21 mouse cellular contexts compared by ENCODE assay signal in genomic region chr8:61702122-61702521, GRCm38 (mm10).
DNase-seq lines count a peak whose midpoint lies in the region; ATAC-seq lines count a peak whose summit lies in the region.
"Had no signal": no experiment of that assay in that cellular context is flagged by ENCODE, and none has a peak within 500 bp of the region (broad histone marks: within the 10 kb centered on the region; RNA-seq: fewer than 3 reads in every experiment).

No protein-coding gene starts in this region.

- H3K36me3 ChIP-seq in hindbrain, embryonic 11.5 days (ENCODE audit: control insufficient read depth, insufficient read depth, low read length) = no peaks in the 10 kb centered on the region
- H3K36me3 ChIP-seq in hindbrain, embryonic 14.5 days (replicated peaks; ENCODE audit: control insufficient read depth, insufficient read depth) = no peaks in the 10 kb centered on the region
- no peaks in the 10 kb centered on the region for H3K36me3 ChIP-seq in midbrain, embryonic 15.5 days (replicated peaks)
- no peaks in the 10 kb centered on the region for H3K36me3 ChIP-seq in midbrain, embryonic 14.5 days (ENCODE audit: control insufficient read depth, insufficient read depth, low read length)
- H3K36me3 ChIP-seq in limb, embryonic 10.5 days = peaks cover 14% of the 10 kb centered on the region
- H3K36me3 ChIP-seq: G1E; intestine, embryonic 15.5 days had no signal

- DNase-seq in embryo, embryonic 9.5 days (ENCODE audit: extremely low spot score) = peak; percentile 13
- DNase-seq in embryo, embryonic 10 days (ENCODE audit: low spot score) = no peak
- no peak for DNase-seq in hindbrain, embryonic 11.5 days (ENCODE audit: low spot score)
- DNase-seq in hindbrain, embryonic 14.5 days (ENCODE audit: low spot score) = no peak
- no peak for DNase-seq in midbrain, embryonic 14.5 days
- DNase-seq in limb, embryonic 10.5 days (ENCODE audit: low spot score) = no peak
- DNase-seq: adrenal gland, postnatal 10 days; B cell, adult 2 months; cerebellum, adult 18-20 months; cerebellum, adult 9-11 months; cerebellum, postnatal 36 days; gastrocnemius, postnatal 25 days; heart, postnatal 4 days had no signal

- no peak overlapping the region for H3K9ac ChIP-seq in hindbrain, embryonic 11.5 days (ENCODE audit: low read depth, low read length)
- no peak overlapping the region for H3K9ac ChIP-seq in hindbrain, embryonic 14.5 days
- no peak overlapping the region for H3K9ac ChIP-seq in midbrain, embryonic 15.5 days
- no peak overlapping the region for H3K9ac ChIP-seq in midbrain, embryonic 14.5 days (replicated peaks; ENCODE audit: low read length)
- H3K9ac ChIP-seq: forebrain, postnatal 0 days; heart, embryonic 13.5 days; hindbrain, embryonic 13.5 days; intestine, embryonic 15.5 days had no signal

- no peaks in the 10 kb centered on the region for H3K27me3 ChIP-seq in hindbrain, embryonic 11.5 days (ENCODE audit: control insufficient read depth, insufficient read depth, low read length)
- H3K27me3 ChIP-seq in hindbrain, embryonic 14.5 days (ENCODE audit: control insufficient read depth, insufficient read depth, low read length) = no peaks in the 10 kb centered on the region
- no peaks in the 10 kb centered on the region for H3K27me3 ChIP-seq in midbrain, embryonic 15.5 days (replicated peaks)
- no peaks in the 10 kb centered on the region for H3K27me3 ChIP-seq in midbrain, embryonic 14.5 days (ENCODE audit: control insufficient read depth, insufficient read depth, low read length)
- no peaks in the 10 kb centered on the region for H3K27me3 ChIP-seq in limb, embryonic 10.5 days (ENCODE audit: low read depth, poor library complexity, severe bottlenecking)
- H3K27me3 ChIP-seq: heart, embryonic 13.5 days; hindbrain, embryonic 13.5 days; intestine, embryonic 15.5 days had no signal

- H3K27ac ChIP-seq in hindbrain, embryonic 11.5 days (ENCODE audit: low read depth, low read length) = 0 out of 2 replicates have a peak overlapping the region, but pooled peaks have one; percentile 20
- no peak overlapping the region for H3K27ac ChIP-seq in hindbrain, embryonic 14.5 days
- no peak overlapping the region for H3K27ac ChIP-seq in midbrain, embryonic 15.5 days
- no peak overlapping the region for H3K27ac ChIP-seq in midbrain, embryonic 14.5 days (replicated peaks; ENCODE audit: low read depth, low read length)
- peak overlapping the region; percentile 1; the same call in 1 of the 2 replicates for H3K27ac ChIP-seq in limb, embryonic 10.5 days
- H3K27ac ChIP-seq: hindbrain, embryonic 13.5 days; intestine, embryonic 15.5 days had no signal

- WGBS in hindbrain, embryonic 11.5 days = 66% methylated on average over 8 of the region's 8 CpGs
- 50% methylated on average over 8 of the region's 8 CpGs for WGBS in hindbrain, embryonic 14.5 days
- 60% methylated on average over 8 of the region's 8 CpGs for WGBS in midbrain, embryonic 15.5 days
- WGBS in midbrain, embryonic 14.5 days = 58% methylated on average over 8 of the region's 8 CpGs
- 82% methylated on average over 8 of the region's 8 CpGs for WGBS in limb, embryonic 10.5 days

- no peaks in the 10 kb centered on the region; the same call in 1 of the 2 replicates for H3K4me1 ChIP-seq in hindbrain, embryonic 11.5 days (replicated peaks; ENCODE audit: control insufficient read depth, insufficient read depth, low read length)
- no peaks in the 10 kb centered on the region for H3K4me1 ChIP-seq in hindbrain, embryonic 14.5 days (replicated peaks; ENCODE audit: control insufficient read depth, insufficient read depth, low read length)
- H3K4me1 ChIP-seq in midbrain, embryonic 15.5 days = peaks cover 14% of the 10 kb centered on the region
- no peaks in the 10 kb centered on the region; the same call in 1 of the 2 replicates for H3K4me1 ChIP-seq in midbrain, embryonic 14.5 days (ENCODE audit: control insufficient read depth, insufficient read depth, low read length)
- peaks cover 33% of the 10 kb centered on the region for H3K4me1 ChIP-seq in limb, embryonic 10.5 days
- H3K4me1 ChIP-seq: intestine, embryonic 15.5 days had no signal

- H3K4me2 ChIP-seq in hindbrain, embryonic 11.5 days (replicated peaks; ENCODE audit: low read depth, low read length) = no peak overlapping the region
- H3K4me2 ChIP-seq in hindbrain, embryonic 14.5 days (replicated peaks) = no peak overlapping the region
- no peak overlapping the region for H3K4me2 ChIP-seq in midbrain, embryonic 15.5 days
- no peak overlapping the region for H3K4me2 ChIP-seq in midbrain, embryonic 14.5 days (ENCODE audit: low read length)
- H3K4me2 ChIP-seq: heart, embryonic 13.5 days; hindbrain, embryonic 13.5 days; intestine, embryonic 15.5 days had no signal

- ATAC-seq in hindbrain, embryonic 11.5 days (ENCODE audit: low FRiP score) = no peak
- no peak for ATAC-seq in hindbrain, embryonic 14.5 days (ENCODE audit: low FRiP score)
- ATAC-seq in midbrain, embryonic 15.5 days (replicated peaks) = 0 out of 2 replicates have a peak, but pooled peaks have one; percentile 37
- ATAC-seq in midbrain, embryonic 14.5 days (ENCODE audit: low FRiP score, low TSS enrichment) = no peak
- no peak for ATAC-seq in monocyte, adult 5-6 weeks (replicated peaks; ENCODE audit: insufficient number of reproducible peaks, low FRiP score, low TSS enrichment, poor library complexity, severe bottlenecking)
- ATAC-seq: CD4-positive, CD25-positive, alpha-beta regulatory T cell, adult 4 months; forebrain, postnatal 0 days; intestine, embryonic 15.5 days had no signal

- H3K9me3 ChIP-seq in hindbrain, embryonic 11.5 days (ENCODE audit: control insufficient read depth, low read length) = no peaks in the 10 kb centered on the region
- no peaks in the 10 kb centered on the region for H3K9me3 ChIP-seq in hindbrain, embryonic 14.5 days (ENCODE audit: control insufficient read depth, low read length)
- no peaks in the 10 kb centered on the region for H3K9me3 ChIP-seq in midbrain, embryonic 15.5 days
- no peaks in the 10 kb centered on the region for H3K9me3 ChIP-seq in midbrain, embryonic 14.5 days (ENCODE audit: control insufficient read depth, low read length)
- H3K9me3 ChIP-seq in limb, embryonic 10.5 days (replicated peaks) = no peaks in the 10 kb centered on the region
- H3K9me3 ChIP-seq: G1E; heart, embryonic 13.5 days; hindbrain, embryonic 13.5 days; intestine, embryonic 15.5 days had no signal

- no peak overlapping the region for H3K4me3 ChIP-seq in hindbrain, embryonic 11.5 days (ENCODE audit: low read depth, low read length)
- no peak overlapping the region for H3K4me3 ChIP-seq in hindbrain, embryonic 14.5 days (replicated peaks; ENCODE audit: low read length)
- H3K4me3 ChIP-seq in midbrain, embryonic 15.5 days = no peak overlapping the region
- no peak overlapping the region for H3K4me3 ChIP-seq in midbrain, embryonic 14.5 days (replicated peaks; ENCODE audit: low read depth, low read length)
- no peak overlapping the region for H3K4me3 ChIP-seq in limb, embryonic 10.5 days
- H3K4me3 ChIP-seq: heart, embryonic 13.5 days; hindbrain, embryonic 13.5 days; intestine, embryonic 15.5 days had no signal

Comparison
In these comparisons a context has a peak if more than half of its experiments do, and no peak if none do; other contexts are left out.
1. H3K27ac ChIP-seq: peak in hindbrain, embryonic 11.5 days (single experiment) and limb, embryonic 10.5 days (single experiment); none in hindbrain, embryonic 14.5 days (single experiment), midbrain, embryonic 15.5 days (single experiment) and midbrain, embryonic 14.5 days (single experiment).